Mouse (Mus musculus) kidney, adult 2 months (tissue): ENCODE results near the gene Ccnc. TPM values are rescaled to one million over a fixed set of nuclear protein-coding genes. Genes with fewer than 3 reads are reported as not detected.

Source experiments
- DNase-seq: peaks from one replicate; pipeline ENCODE4 v3.0.0; 2021
- H3K27ac ChIP-seq: fragments of 200-500 bp; 2 replicates; pipeline ENCODE4 v1.5.1; 2012; ENCODE audit warnings: low read depth, low read length, control low read depth, inconsistent platforms; ENCODE audit not compliant: insufficient read depth
- H3K27me3 ChIP-seq: fragments of 200-500 bp; replicated peaks from 2 replicates; pipeline ENCODE4 v1.6.1; 2012; ENCODE audit warnings: mild to moderate bottlenecking, moderate library complexity, low read length, inconsistent platforms; ENCODE audit not compliant: control insufficient read depth, insufficient read depth
- H3K36me3 ChIP-seq: fragments of 200-500 bp; 2 replicates; pipeline ENCODE4 v1.6.1; 2012; ENCODE audit warnings: mild to moderate bottlenecking, moderate library complexity, low read length, inconsistent platforms; ENCODE audit not compliant: control insufficient read depth, insufficient read depth
- H3K4me1 ChIP-seq: fragments of 200-500 bp; 2 replicates; pipeline ENCODE4 v1.6.1; 2011; ENCODE audit warnings: low read length; ENCODE audit not compliant: control insufficient read depth, insufficient read depth
- H3K4me3 ChIP-seq: fragments of 200-500 bp; 2 replicates; pipeline ENCODE4 v1.5.1; 2011; ENCODE audit warnings: mild to moderate bottlenecking, low read depth, low read length, control low read depth; ENCODE audit not compliant: insufficient read depth
- CTCF ChIP-seq: fragments of 200-500 bp; conservative IDR thresholded peaks from 2 replicates; pipeline ENCODE4 v1.5.1; 2011; ENCODE audit warnings: low read depth, mild to moderate bottlenecking, control low read depth, low read length, moderate library complexity, mixed read lengths; ENCODE audit not compliant: insufficient read depth, insufficient read length
- POLR2A ChIP-seq: fragments of 200-500 bp; IDR thresholded peaks from one replicate; pipeline ENCODE4 v1.6.1; 2011; ENCODE audit warnings: low read depth, low read length, control low read depth
- WGBS: fragments of 180-500 bp; shearing (Covaris S2); methylation state at CpG from one replicate; pipeline ENCODE4 v1.1.7; 2018; 5-methylcytosine and 5-hydroxymethylcytosine counted together
- polyA plus RNA-seq: library from polyadenylated mRNA; depleted of rRNA; stranded (reverse); fragments of >200 nt; gene quantifications from 2 replicates; pipeline ENCODE4 v1.2.3, GENCODE M21; 2012

Ccnc gene
- polyA plus RNA-seq, 1 experiment: 8.3 TPM

- no peaks in the 10 kb centered on the region for H3K4me1 ChIP-seq
Observed at GRCm38 (mm10) chr4:21766863-21767304, 39.4 kb downstream of the Ccnc start, which contains the start of the genes Usp45 and Tstd3. Usp45 (plus strand) TSS chr4:21767156. Tstd3 (minus strand) TSS chr4:21767212.

GRCm38 (mm10) chr4:21771064-21771463 is 43.6 kb downstream of the Ccnc start:
- TF ChIP-seq CTCF (no peak), POLR2A (no peak)
- 93% methylated on average over 1 of the region's 1 CpGs for WGBS
- H3K27ac ChIP-seq: no peak overlapping the region

More at GRCm38 (mm10) chr4:21766863-21767304, 39.4 kb downstream of the Ccnc start, which contains the start of the genes Usp45 and Tstd3:
- TF ChIP-seq POLR2A: no peak
- TF ChIP-seq CTCF: peak; percentile 81
- under 1% methylated on average over 17 of the region's 17 CpGs for WGBS
- Histone ChIP-seq H3K27me3 (no peaks in the 10 kb centered on the region), H3K4me3 (peak within 1 kb of the TSS; percentile 97), H3K36me3 (no peaks in the 10 kb centered on the region), H3K27ac (no peak within 1 kb of the TSS)
- peak; percentile 89 for DNase-seq

GRCm38 (mm10) chr4:21772306-21772705 is 44.8 kb downstream of the Ccnc start:
- TF ChIP-seq CTCF: no peak
- H3K36me3 ChIP-seq: no peaks in the 10 kb centered on the region
- no peak overlapping the region for H3K4me3 ChIP-seq
- WGBS: 98% methylated on average over 1 of the region's 1 CpGs
- no peak for DNase-seq
- H3K27ac ChIP-seq: no peak overlapping the region
- peaks cover 3% of the 10 kb centered on the region; the same call in 1 of the 2 replicates for H3K4me1 ChIP-seq
- no peaks in the 10 kb centered on the region for H3K27me3 ChIP-seq

More at GRCm38 (mm10) chr4:21771064-21771463, 43.6 kb downstream of the Ccnc start:
- no peak for DNase-seq
- no peak overlapping the region for H3K4me3 ChIP-seq
- no peaks in the 10 kb centered on the region for H3K4me1 ChIP-seq
- H3K36me3 ChIP-seq: no peaks in the 10 kb centered on the region
- no peaks in the 10 kb centered on the region for H3K27me3 ChIP-seq

GRCm38 (mm10) chr4:21776091-21776945 is 48.8 kb downstream of the Ccnc start:
- H3K27ac ChIP-seq: peak overlapping the region; percentile 67; the same call in 1 of the 2 replicates
- H3K27me3 ChIP-seq: no peaks in the 10 kb centered on the region
- no peaks in the 10 kb centered on the region for H3K36me3 ChIP-seq
- TF ChIP-seq POLR2A: peak; percentile 15
- no peak for TF ChIP-seq CTCF
- peaks cover 4% of the 10 kb centered on the region; the same call in 1 of the 2 replicates for H3K4me1 ChIP-seq
- DNase-seq: peak; percentile 95
- H3K4me3 ChIP-seq: peak overlapping the region; percentile 92
- 1% methylated on average over 46 of the region's 46 CpGs for WGBS

- no peaks in the 10 kb centered on the region; the same call in 1 of the 2 replicates for H3K36me3 ChIP-seq
- no peaks in the 10 kb centered on the region for H3K27me3 ChIP-seq
- no peak overlapping the region for H3K4me3 ChIP-seq
- H3K27ac ChIP-seq: no peak overlapping the region
- TF ChIP-seq POLR2A (no peak), CTCF (no peak)
- H3K4me1 ChIP-seq: peaks cover 8% of the 10 kb centered on the region; the same call in 1 of the 2 replicates
- WGBS: 3% methylated on average over 9 of the region's 9 CpGs
- DNase-seq: no peak
Observed at GRCm38 (mm10) chr4:21776946-21777265, 49.4 kb downstream of the Ccnc start.

- H3K27ac ChIP-seq: no peak overlapping the region
- peaks cover 8% of the 10 kb centered on the region; the same call in 1 of the 2 replicates for H3K4me1 ChIP-seq
- DNase-seq: peak; percentile 81
- no peaks in the 10 kb centered on the region for H3K27me3 ChIP-seq
- H3K36me3 ChIP-seq: peaks cover 3% of the 10 kb centered on the region; the same call in 1 of the 2 replicates
- TF ChIP-seq CTCF: no peak
- no peak for TF ChIP-seq POLR2A
- H3K4me3 ChIP-seq: no peak overlapping the region
- WGBS: 74% methylated on average over 12 of the region's 12 CpGs
Observed at GRCm38 (mm10) chr4:21780816-21781726, 53.6 kb downstream of the Ccnc start.
